Mouse (Mus musculus) neural tube, embryonic 15.5 days (tissue): Measurements from ENCODE around the gene Dnmt1. TPM values are rescaled to one million over a fixed set of nuclear protein-coding genes. Genes with fewer than 3 reads are reported as not detected.

Source experiments
- ATAC-seq: fragments of 200-750 bp; cut with Nextera tagmentation; 2 replicates; pipeline ENCODE4 v1.8.0; 2017; ENCODE audit warnings: mild to moderate bottlenecking, moderate TSS enrichment, moderate library complexity; ENCODE audit not compliant: low FRiP score
- H3K27ac ChIP-seq: fragments of 300-500 bp; sonication (generic); replicated peaks from 2 replicates; pipeline ENCODE4 v1.5.1; 2015; ENCODE audit warnings: mild to moderate bottlenecking, inconsistent platforms
- H3K27me3 ChIP-seq: fragments of 300-500 bp; sonication (generic); replicated peaks from 2 replicates; pipeline ENCODE4 v1.6.1; 2015; ENCODE audit warnings: inconsistent platforms
- H3K36me3 ChIP-seq: fragments of 300-500 bp; sonication (generic); 2 replicates; pipeline ENCODE4 v1.6.1; 2015; ENCODE audit warnings: inconsistent platforms
- H3K4me1 ChIP-seq: fragments of 300-500 bp; sonication (generic); 2 replicates; pipeline ENCODE4 v1.6.1; 2015; ENCODE audit warnings: inconsistent platforms
- H3K4me2 ChIP-seq: fragments of 300-500 bp; sonication (generic); 2 replicates; pipeline ENCODE4 v1.6.1; 2015; ENCODE audit warnings: inconsistent platforms, mild to moderate bottlenecking, moderate library complexity
- H3K4me3 ChIP-seq: fragments of 300-500 bp; sonication (generic); replicated peaks from 2 replicates; pipeline ENCODE4 v1.5.1; 2015; ENCODE audit warnings: mild to moderate bottlenecking, inconsistent platforms
- H3K9ac ChIP-seq: fragments of 300-500 bp; sonication (generic); replicated peaks from 2 replicates; pipeline ENCODE4 v1.6.1; 2015; ENCODE audit warnings: mild to moderate bottlenecking, inconsistent platforms
- H3K9me3 ChIP-seq: fragments of 300-500 bp; sonication (generic); replicated peaks from 2 replicates; pipeline ENCODE4 v1.6.1; 2016; ENCODE audit warnings: inconsistent platforms
- WGBS: fragments of 180-500 bp; shearing (Covaris S2); methylation state at CpG from one replicate; pipeline ENCODE4 v1.1.7; 2015; ENCODE audit warnings: mixed read lengths; 5-methylcytosine and 5-hydroxymethylcytosine counted together
- polyA plus RNA-seq: library from polyadenylated mRNA; unstranded; fragments of >200 nt; fragmentation: Nextera tagmentation; extraction: Ambion mirVana; gene quantifications from 2 replicates; pipeline ENCODE4 v1.2.1, GENCODE M21; 2015

Dnmt1 gene
- polyA plus RNA-seq, 1 experiment from 2014 or later: 51.6 TPM

- no peak for ATAC-seq
- no peak overlapping the region for H3K4me3 ChIP-seq
- H3K4me1 ChIP-seq: peaks cover 18% of the 10 kb centered on the region
- H3K4me2 ChIP-seq: no peak overlapping the region
- 79% methylated on average over 8 of the region's 9 CpGs for WGBS
- H3K9me3 ChIP-seq: no peaks in the 10 kb centered on the region
- H3K27me3 ChIP-seq: 0 out of 2 replicates have a peak, but pooled peaks cover 3% of the 10 kb centered on the region
- H3K9ac ChIP-seq: no peak overlapping the region
- no peaks in the 10 kb centered on the region for H3K36me3 ChIP-seq
- no peak overlapping the region for H3K27ac ChIP-seq
Observed at GRCm38 (mm10) chr9:20876318-20877117, 83.2 kb downstream of the Dnmt1 start.

GRCm38 (mm10) chr9:20875021-20875790 lies 84.5 kb downstream of the Dnmt1 start:
- peaks cover 14% of the 10 kb centered on the region for H3K27me3 ChIP-seq
- H3K4me1 ChIP-seq: peaks cover 18% of the 10 kb centered on the region
- no peak overlapping the region for H3K4me2 ChIP-seq
- no peak for ATAC-seq
- no peak overlapping the region for H3K27ac ChIP-seq
- H3K9me3 ChIP-seq: no peaks in the 10 kb centered on the region
- H3K36me3 ChIP-seq: no peaks in the 10 kb centered on the region
- WGBS: 71% methylated on average over 23 of the region's 23 CpGs
- H3K9ac ChIP-seq: no peak overlapping the region
- H3K4me3 ChIP-seq: no peak overlapping the region

- no peak overlapping the region for H3K4me2 ChIP-seq
- 92% methylated on average over 12 of the region's 12 CpGs for WGBS
- H3K36me3 ChIP-seq: no peaks in the 10 kb centered on the region
- H3K27ac ChIP-seq: no peak overlapping the region
- H3K9ac ChIP-seq: no peak overlapping the region
- peaks cover 21% of the 10 kb centered on the region for H3K4me1 ChIP-seq
- peaks cover 31% of the 10 kb centered on the region for H3K27me3 ChIP-seq
- H3K4me3 ChIP-seq: no peak overlapping the region
- no peak for ATAC-seq
- no peaks in the 10 kb centered on the region for H3K9me3 ChIP-seq
Observed at GRCm38 (mm10) chr9:20873521-20873920, 86.2 kb downstream of the Dnmt1 start.

- Histone ChIP-seq H3K9ac (no peak overlapping the region), H3K27me3 (peaks cover 34% of the 10 kb centered on the region), H3K36me3 (no peaks in the 10 kb centered on the region), H3K9me3 (no peaks in the 10 kb centered on the region), H3K4me3 (no peak overlapping the region), H3K4me2 (no peak overlapping the region), H3K27ac (no peak overlapping the region), H3K4me1 (peaks cover 22% of the 10 kb centered on the region)
- 91% methylated on average over 10 of the region's 10 CpGs for WGBS
- no peak for ATAC-seq
Observed at GRCm38 (mm10) chr9:20872991-20873390, 86.7 kb downstream of the Dnmt1 start.

GRCm38 (mm10) chr9:20870211-20871173 lies 89.2 kb downstream of the Dnmt1 start:
- H3K9ac ChIP-seq: no peak overlapping the region
- H3K27ac ChIP-seq: no peak overlapping the region
- 75% methylated on average over 12 of the region's 12 CpGs for WGBS
- peaks cover 48% of the 10 kb centered on the region for H3K27me3 ChIP-seq
- no peaks in the 10 kb centered on the region for H3K36me3 ChIP-seq
- no peak overlapping the region for H3K4me2 ChIP-seq
- H3K9me3 ChIP-seq: no peaks in the 10 kb centered on the region
- peaks cover 10% of the 10 kb centered on the region for H3K4me1 ChIP-seq
- ATAC-seq: no peak
- H3K4me3 ChIP-seq: no peak overlapping the region

DNA sequence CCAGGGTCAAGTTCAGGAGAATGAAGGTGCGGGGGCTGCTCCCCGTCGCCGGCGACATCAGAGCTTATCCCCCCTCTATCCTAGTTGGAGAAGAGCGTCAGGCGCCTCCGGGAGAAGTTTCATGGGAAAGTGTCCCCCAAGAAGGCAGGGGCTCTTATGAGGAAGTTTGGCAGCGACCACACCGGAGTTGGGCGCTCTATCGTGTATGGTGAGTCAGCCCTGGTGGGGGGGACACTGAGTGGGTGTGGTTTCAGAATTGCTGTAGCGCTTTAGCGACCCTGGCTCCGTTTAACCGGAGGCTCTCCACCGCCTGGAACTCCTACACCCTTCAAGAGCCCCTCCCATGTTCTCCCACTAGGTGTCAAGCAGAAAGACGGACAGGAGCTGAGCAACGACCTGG lies 90.4 kb downstream of the Dnmt1 start:
- no peaks in the 10 kb centered on the region for H3K9me3 ChIP-seq
- peak overlapping the region; percentile 44 for H3K4me3 ChIP-seq
- WGBS: 4% methylated on average over 19 of the region's 19 CpGs
- no peaks in the 10 kb centered on the region for H3K36me3 ChIP-seq
- peaks cover 10% of the 10 kb centered on the region for H3K4me1 ChIP-seq
- peaks cover 51% of the 10 kb centered on the region for H3K27me3 ChIP-seq
- peak; percentile 30; the same call in 1 of the 2 replicates for ATAC-seq
- H3K9ac ChIP-seq: no peak overlapping the region
- H3K4me2 ChIP-seq: peak overlapping the region; percentile 61
- no peak overlapping the region for H3K27ac ChIP-seq

DNA sequence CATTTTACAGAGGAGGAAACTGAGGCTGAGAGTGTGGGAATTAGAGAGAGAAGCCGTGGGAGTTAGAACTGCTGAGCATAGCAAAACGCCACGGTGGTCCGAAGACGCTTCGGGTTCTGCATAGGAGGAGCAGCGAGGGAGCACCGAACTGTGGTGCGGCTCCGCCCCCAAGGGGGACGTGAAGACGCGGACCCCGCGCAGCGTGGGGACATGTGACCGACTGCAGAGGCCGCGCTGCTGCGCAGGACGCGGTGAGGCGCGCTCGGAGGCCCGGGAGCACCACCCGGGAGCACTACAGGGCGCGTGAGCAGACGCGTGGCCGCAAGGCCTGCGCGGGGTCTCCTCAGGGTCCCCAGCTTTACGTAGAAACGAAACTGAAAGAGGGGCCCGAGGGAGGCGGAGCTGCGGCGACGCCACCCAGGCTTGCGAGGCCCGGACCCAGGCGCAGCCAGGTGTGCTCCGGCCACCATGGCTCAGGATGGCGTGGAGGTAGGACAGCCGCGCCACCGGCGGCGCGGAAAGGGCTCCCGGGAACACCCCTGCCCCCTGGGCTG lies 91.2 kb downstream of the Dnmt1 start, which contains the start of gene A230050P20Rik:
Gene A230050P20Rik, plus strand, starts transcription at position 195 of the 554 bp plus-strand sequence.
- peak within 1 kb of the TSS; percentile 61 for H3K4me2 ChIP-seq
- peak; percentile 70 for ATAC-seq
- peak within 1 kb of the TSS; percentile 44 for H3K4me3 ChIP-seq
- peaks cover 51% of the 10 kb centered on the region for H3K27me3 ChIP-seq
- no peaks in the 10 kb centered on the region for H3K9me3 ChIP-seq
- H3K27ac ChIP-seq: no peak within 1 kb of the TSS
- peaks cover 10% of the 10 kb centered on the region for H3K4me1 ChIP-seq
- no peaks in the 10 kb centered on the region for H3K36me3 ChIP-seq
- 7% methylated on average over 53 of the region's 53 CpGs for WGBS
- peak within 1 kb of the TSS; percentile 31 for H3K9ac ChIP-seq

DNA sequence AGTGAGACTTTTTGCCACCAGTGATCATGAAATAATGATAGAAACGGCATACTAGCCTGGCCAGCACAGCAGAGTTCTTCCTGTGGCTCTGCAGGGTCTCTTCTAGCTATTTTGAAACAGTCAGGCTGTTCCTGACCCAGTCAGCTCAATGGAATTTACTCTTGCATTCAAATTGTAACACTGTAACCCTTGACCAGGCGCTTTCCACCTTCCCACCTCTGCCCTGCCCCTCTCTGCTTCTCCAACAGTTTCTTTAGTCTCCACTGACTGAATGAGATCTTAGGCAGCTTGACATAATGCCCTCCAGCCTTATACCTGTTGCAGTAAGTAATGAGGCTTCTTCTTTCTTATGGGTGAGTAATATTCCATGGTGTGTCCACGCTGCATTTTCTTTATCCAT lies 92.8 kb downstream of the Dnmt1 start:
- no peak overlapping the region for H3K27ac ChIP-seq
- no peak overlapping the region for H3K4me2 ChIP-seq
- H3K9ac ChIP-seq: no peak overlapping the region
- H3K4me3 ChIP-seq: no peak overlapping the region
- WGBS: 58% methylated on average over 3 of the region's 3 CpGs
- ATAC-seq: no peak
- H3K9me3 ChIP-seq: no peaks in the 10 kb centered on the region
- peaks cover 48% of the 10 kb centered on the region for H3K27me3 ChIP-seq
- H3K36me3 ChIP-seq: no peaks in the 10 kb centered on the region
- peaks cover 10% of the 10 kb centered on the region for H3K4me1 ChIP-seq

DNA sequence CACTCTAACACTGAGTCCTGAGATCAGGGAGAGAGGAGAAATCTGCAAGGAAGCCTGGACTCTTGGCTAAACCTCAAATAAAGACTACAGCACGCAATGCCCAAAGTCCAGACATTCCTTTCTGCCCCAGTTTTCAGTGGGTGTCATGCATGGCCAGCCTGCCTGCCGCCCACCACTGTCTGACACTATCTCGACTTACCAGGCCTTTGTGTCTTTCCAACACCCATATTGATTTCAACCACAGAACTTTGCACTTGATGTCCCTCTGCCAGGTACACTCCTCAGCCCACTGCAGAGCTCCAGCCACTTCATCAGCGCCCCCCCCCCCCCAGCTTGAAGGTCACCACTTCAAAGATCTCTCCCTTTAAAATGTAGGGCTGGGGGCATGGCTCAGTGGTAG lies 97.5 kb downstream of the Dnmt1 start:
- 62% methylated on average over 4 of the region's 4 CpGs for WGBS
- Histone ChIP-seq H3K36me3 (no peaks in the 10 kb centered on the region), H3K4me3 (no peak overlapping the region), H3K4me2 (no peak overlapping the region), H3K4me1 (no peaks in the 10 kb centered on the region), H3K9ac (no peak overlapping the region), H3K9me3 (no peaks in the 10 kb centered on the region), H3K27ac (no peak overlapping the region), H3K27me3 (peaks cover 20% of the 10 kb centered on the region)
- ATAC-seq: no peak

GRCm38 (mm10) chr9:20861821-20862220 lies 97.9 kb downstream of the Dnmt1 start:
- no peaks in the 10 kb centered on the region for H3K4me1 ChIP-seq
- H3K9ac ChIP-seq: no peak overlapping the region
- 20% methylated on average over 4 of the region's 4 CpGs for WGBS
- peaks cover 16% of the 10 kb centered on the region; the same call in 1 of the 2 replicates for H3K27me3 ChIP-seq
- no peak overlapping the region for H3K4me2 ChIP-seq
- H3K9me3 ChIP-seq: no peaks in the 10 kb centered on the region
- H3K36me3 ChIP-seq: no peaks in the 10 kb centered on the region
- no peak for ATAC-seq
- no peak overlapping the region for H3K27ac ChIP-seq
- no peak overlapping the region for H3K4me3 ChIP-seq

DNA sequence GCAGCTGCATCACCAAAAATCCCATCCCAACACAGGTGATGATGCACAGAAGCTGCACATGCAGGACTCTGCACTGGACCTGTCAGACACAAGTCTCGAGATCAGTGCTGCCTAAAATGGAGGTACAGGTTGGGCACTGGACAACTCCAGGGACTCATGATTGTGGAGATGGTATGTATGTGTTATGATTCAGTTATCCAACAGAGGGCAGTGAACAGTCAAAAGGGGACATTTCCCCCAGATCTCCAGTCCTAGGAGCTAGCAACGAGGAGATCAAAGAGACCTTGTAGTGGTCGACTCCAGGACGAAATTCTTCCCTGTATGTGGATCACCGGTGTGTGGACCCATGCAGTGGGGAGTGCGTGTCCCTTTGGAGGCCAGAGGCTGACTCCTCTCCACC lies 99.8 kb downstream of the Dnmt1 start:
- H3K4me1 ChIP-seq: no peaks in the 10 kb centered on the region
- H3K9me3 ChIP-seq: no peaks in the 10 kb centered on the region
- WGBS: 56% methylated on average over 6 of the region's 6 CpGs
- H3K36me3 ChIP-seq: no peaks in the 10 kb centered on the region
- H3K9ac ChIP-seq: no peak overlapping the region
- H3K27ac ChIP-seq: no peak overlapping the region
- no peak overlapping the region for H3K4me3 ChIP-seq
- H3K27me3 ChIP-seq: peaks cover 13% of the 10 kb centered on the region; the same call in 1 of the 2 replicates
- no peak overlapping the region for H3K4me2 ChIP-seq
- ATAC-seq: no peak
